Mouse (Mus musculus) adrenal gland, postnatal 25 days (tissue): ENCODE results near the gene Sox2. TPM values are rescaled to one million over a fixed set of nuclear protein-coding genes. Genes with fewer than 3 reads are reported as not detected.
A peak's percentile ranks its signal among the peaks of the same experiment; 100 is the strongest.

Source experiments
- DNase-seq: peaks from one replicate; pipeline ENCODE4 v3.0.0; 2021; ENCODE audit warnings: mixed read lengths
- total RNA-seq: library from RNA; stranded (reverse); gene quantifications from 2 replicates; pipeline ENCODE4 v1.2.3, GENCODE M21; 2021

The Sox2 gene
- total RNA-seq, 1 experiment from 2014 or later, result 0.58 TPM

- DNase-seq, result no peak
These were observed 10.5 kb downstream of the Sox2 start for GRCm38 (mm10) chr3:34660542-34661290.

GRCm38 (mm10) chr3:34661341-34662007 lies 11.3 kb downstream of the Sox2 start:
- DNase-seq, result no peak

- no peak for DNase-seq
These were observed 12.0 kb downstream of the Sox2 start for GRCm38 (mm10) chr3:34662008-34662711.

- DNase-seq, result no peak
These were observed 12.8 kb downstream of the Sox2 start for GRCm38 (mm10) chr3:34662712-34663655.

- DNase-seq, result no peak
These were observed 13.8 kb downstream of the Sox2 start for GRCm38 (mm10) chr3:34663701-34664635.

- DNase-seq, result no peak
These were observed 14.7 kb downstream of the Sox2 start for GRCm38 (mm10) chr3:34664636-34665531.

- DNase-seq, result no peak
These were observed 15.8 kb downstream of the Sox2 start for GRCm38 (mm10) chr3:34665751-34666665.

GRCm38 (mm10) chr3:34667180-34667579 lies 17.0 kb downstream of the Sox2 start:
- DNase-seq, result no peak

- no peak for DNase-seq
These were observed 17.9 kb downstream of the Sox2 start for GRCm38 (mm10) chr3:34667881-34668817.

- DNase-seq, result no peak
These were observed 20.9 kb downstream of the Sox2 start for GRCm38 (mm10) chr3:34671024-34671660.

GRCm38 (mm10) chr3:34678840-34679239 lies 28.6 kb downstream of the Sox2 start:
- DNase-seq, result no peak

GRCm38 (mm10) chr3:34679439-34679838 lies 29.2 kb downstream of the Sox2 start:
- DNase-seq, result no peak

- DNase-seq, result no peak
These were observed 29.7 kb downstream of the Sox2 start for GRCm38 (mm10) chr3:34679921-34680320.

GRCm38 (mm10) chr3:34688072-34688471 lies 37.9 kb downstream of the Sox2 start:
- DNase-seq, result no peak

GRCm38 (mm10) chr3:34691703-34692393 lies 41.6 kb downstream of the Sox2 start:
- DNase-seq, result peak; percentile 5

GRCm38 (mm10) chr3:34692394-34692745 lies 42.2 kb downstream of the Sox2 start:
- no peak for DNase-seq
